Mouse (Mus musculus) MEL (cell line): Measurements from ENCODE around the gene Mier2. TPM values are rescaled to one million over a fixed set of nuclear protein-coding genes. Genes with fewer than 3 reads are reported as not detected.

Experiments
- DNase-seq: peaks from one replicate; pipeline ENCODE4 v3.0.0; 2011; ENCODE audit warnings: low read depth, low spot score
- H3K27ac ChIP-seq: 2 replicates; pipeline ENCODE4 v1.5.1; 2012; ENCODE audit warnings: low read depth, mild to moderate bottlenecking, control low read depth, low read length, moderate library complexity; ENCODE audit not compliant: control insufficient read depth
- H3K27me3 ChIP-seq, 2 experiments: fragments of 150-350 bp in 1 of 2; sonication (generic) in 1 of 2; 2 replicates each; pipeline ENCODE4 v1.6.1; 2012; ENCODE audit warnings: low read length in 2 of 2, mild to moderate bottlenecking in 2 of 2, improper control_type of control experiment in 1 of 2, moderate library complexity in 1 of 2; ENCODE audit not compliant: insufficient read depth in 2 of 2, control insufficient read depth in 1 of 2
- H3K36me3 ChIP-seq, 2 experiments: 2 replicates each; pipeline ENCODE4 v1.6.1; 2012 to 2014; ENCODE audit warnings: low read length in 2 of 2, improper control_type of control experiment in 1 of 2, inconsistent platforms in 1 of 2, mild to moderate bottlenecking in 1 of 2; ENCODE audit not compliant: insufficient read depth in 2 of 2, control insufficient read depth in 1 of 2
- H3K4me1 ChIP-seq, 2 experiments: fragments of 150-350 bp in 1 of 2; sonication (generic) in 1 of 2; 2 replicates each; pipeline ENCODE4 v1.6.1; 2012; ENCODE audit warnings: low read length in 2 of 2, improper control_type of control experiment in 1 of 2, mild to moderate bottlenecking in 1 of 2; ENCODE audit not compliant: insufficient read depth in 2 of 2, control insufficient read depth in 1 of 2
- H3K4me3 ChIP-seq, 2 experiments: fragments of 150-350 bp in 1 of 2; sonication (generic) in 1 of 2; 2 replicates each; pipeline ENCODE4 v1.5.1; 2012; ENCODE audit warnings: low read depth in 2 of 2, low read length in 2 of 2, mild to moderate bottlenecking in 2 of 2, moderate library complexity in 2 of 2, control low read depth in 1 of 2, improper control_type of control experiment in 1 of 2; ENCODE audit not compliant: control insufficient read depth in 1 of 2, insufficient read depth in 1 of 2
- H3K79me2 ChIP-seq: 2 replicates; pipeline ENCODE4 v1.6.1; 2012; ENCODE audit warnings: mild to moderate bottlenecking, low read length, moderate library complexity; ENCODE audit not compliant: control insufficient read depth, poor library complexity, insufficient read depth
- H3K9ac ChIP-seq: 2 replicates; pipeline ENCODE4 v1.6.1; 2012; ENCODE audit warnings: low read depth, mild to moderate bottlenecking, control low read depth, low read length, moderate library complexity; ENCODE audit not compliant: control insufficient read depth, poor library complexity, severe bottlenecking
- H3K9me3 ChIP-seq: fragments of 150-350 bp; sonication (generic); replicated peaks from 2 replicates; pipeline ENCODE4 v1.6.1; 2012; ENCODE audit warnings: mild to moderate bottlenecking, low read length, improper control_type of control experiment, moderate library complexity; ENCODE audit not compliant: insufficient read depth
- BHLHE40 ChIP-seq: IDR thresholded peaks from 2 replicates; pipeline ENCODE4 v1.6.1; 2012; ENCODE audit warnings: low read depth, mild to moderate bottlenecking, inconsistent platforms, low read length, improper control_type of control experiment, borderline replicate concordance
- CTCF ChIP-seq, 3 experiments: IDR thresholded peaks in 2 of 3; conservative IDR thresholded peaks in 1 of 3; 2 replicates each; pipeline ENCODE4 v1.5.1; 2011 to 2012; ENCODE audit warnings: low read length in 3 of 3, low read depth in 2 of 3, mild to moderate bottlenecking in 2 of 3, improper control_type of control experiment in 1 of 3, inconsistent platforms in 1 of 3, mixed read lengths in 1 of 3, moderate library complexity in 1 of 3; ENCODE audit not compliant: control insufficient read depth in 1 of 3, insufficient read depth in 1 of 3, poor library complexity in 1 of 3, severe bottlenecking in 1 of 3
- E2F4 ChIP-seq: IDR thresholded peaks from 2 replicates; pipeline ENCODE4 v1.6.1; 2011; ENCODE audit warnings: low read depth, low read length, improper control_type of control experiment, borderline replicate concordance
- ETS1 ChIP-seq: IDR thresholded peaks from 2 replicates; pipeline ENCODE4 v1.6.1; 2012; ENCODE audit warnings: low read depth, mild to moderate bottlenecking, inconsistent platforms, low read length, improper control_type of control experiment, moderate library complexity
- GABPA ChIP-seq: IDR thresholded peaks from 2 replicates; pipeline ENCODE4 v1.6.1; 2012; ENCODE audit warnings: low read depth, mild to moderate bottlenecking, inconsistent platforms, low read length, improper control_type of control experiment, moderate library complexity
- HCFC1 ChIP-seq: IDR thresholded peaks from 2 replicates; pipeline ENCODE4 v1.6.1; 2012; ENCODE audit warnings: low read depth, mild to moderate bottlenecking, inconsistent platforms, low read length, improper control_type of control experiment, moderate library complexity
- KAT2A ChIP-seq: conservative IDR thresholded peaks from 2 replicates; pipeline ENCODE4 v1.6.1; 2012; ENCODE audit warnings: low read depth, low read length, improper control_type of control experiment, inconsistent platforms
- MAX ChIP-seq: IDR thresholded peaks from 2 replicates; pipeline ENCODE4 v1.6.1; 2011; ENCODE audit warnings: low read length, improper control_type of control experiment
- MAZ ChIP-seq: IDR thresholded peaks from 2 replicates; pipeline ENCODE4 v1.6.1; 2012; ENCODE audit warnings: low read depth, mild to moderate bottlenecking, inconsistent platforms, low read length, improper control_type of control experiment
- MEF2A ChIP-seq: IDR thresholded peaks from 2 replicates; pipeline ENCODE4 v1.6.1; 2014; ENCODE audit warnings: low read depth, mild to moderate bottlenecking, inconsistent platforms, low read length, improper control_type of control experiment; ENCODE audit not compliant: poor library complexity, insufficient replicate concordance, severe bottlenecking; ENCODE audit errors: extremely low read depth
- NELFE ChIP-seq: IDR thresholded peaks from 2 replicates; pipeline ENCODE4 v1.6.1; 2011; ENCODE audit warnings: low read depth, low read length, improper control_type of control experiment
- POLR2AphosphoS5 ChIP-seq: IDR thresholded peaks from 2 replicates; pipeline ENCODE4 v1.6.1; 2012; ENCODE audit warnings: low read depth, borderline replicate concordance, mild to moderate bottlenecking, inconsistent platforms, low read length, moderate library complexity, mixed read lengths
- SMC3 ChIP-seq: IDR thresholded peaks from 2 replicates; pipeline ENCODE4 v1.6.1; 2011; ENCODE audit warnings: low read depth, low read length, improper control_type of control experiment
- TAL1 ChIP-seq: IDR thresholded peaks from 2 replicates; pipeline ENCODE4 v1.6.1; 2012; ENCODE audit warnings: mild to moderate bottlenecking, inconsistent platforms, low read length, moderate library complexity, mixed read lengths
- TCF12 ChIP-seq: IDR thresholded peaks from 2 replicates; pipeline ENCODE4 v1.6.1; 2014; ENCODE audit warnings: low read depth, mild to moderate bottlenecking, inconsistent platforms, low read length, improper control_type of control experiment, moderate library complexity
- USF1 ChIP-seq: IDR thresholded peaks from 2 replicates; pipeline ENCODE4 v1.6.1; 2014; ENCODE audit warnings: low read depth, mild to moderate bottlenecking, inconsistent platforms, low read length, improper control_type of control experiment, moderate library complexity
- USF2 ChIP-seq, 2 experiments: IDR thresholded peaks; 2 replicates each; pipeline ENCODE4 v1.6.1; 2011 to 2012; ENCODE audit warnings: improper control_type of control experiment in 2 of 2, low read length in 2 of 2, borderline replicate concordance in 1 of 2, inconsistent platforms in 1 of 2, low read depth in 1 of 2, mild to moderate bottlenecking in 1 of 2; ENCODE audit not compliant: insufficient read depth in 1 of 2
- ZC3H11A ChIP-seq: IDR thresholded peaks from 2 replicates; pipeline ENCODE4 v1.6.1; 2012; ENCODE audit warnings: low read depth, mild to moderate bottlenecking, inconsistent platforms, low read length, improper control_type of control experiment
- ZMIZ1 ChIP-seq: IDR thresholded peaks from 2 replicates; pipeline ENCODE4 v1.6.1; 2012; ENCODE audit warnings: low read depth, mild to moderate bottlenecking, inconsistent platforms, low read length, improper control_type of control experiment, moderate library complexity
- polyA plus RNA-seq, 2 experiments: library from polyadenylated mRNA; stranded (reverse) in 1 of 2; unstranded in 1 of 2; fragments of >175 nt in 1 of 2; fragments of >200 nt in 1 of 2; gene quantifications; 2 replicates each; pipeline versions ENCODE4 v1.2.1 to v1.2.4; 2012; ENCODE audit warnings: low replicate concordance in 2 of 2, low read depth in 1 of 2; ENCODE audit not compliant: insufficient read length in 2 of 2, insufficient read depth in 1 of 2, missing spikeins in 1 of 2
- total RNA-seq: library from RNA; depleted of rRNA; stranded (reverse); fragments of 300-350 nt; gene quantifications from 2 replicates; pipeline ENCODE4 v1.2.3, GENCODE M21; 2012

The Mier2 gene
- total and polyA plus RNA-seq, 3 experiments = 24.8 to 36.2 TPM; not detected in 1

- peaks cover 0 to 2% of the 10 kb centered on the region in 2 experiments; a peak in 1 of 4 replicates for H3K36me3 ChIP-seq
- TF ChIP-seq MEF2A (no peak), NELFE (no peak), KAT2A (no peak), TAL1 (no peak), E2F4 (no peak), POLR2AphosphoS5 (no peak), BHLHE40 (no peak), USF1 (no peak), MAX (no peak), CTCF (IDR thresholded peaks at IDR 0.05 in 2 of 3, conservative IDR thresholded peaks at IDR 0.05 in 1 of 3; ENCODE audit: control insufficient read depth in 1 of 3, insufficient read depth in 1 of 3, low read depth in 2 of 3, low read length in 3 of 3, poor library complexity in 1 of 3, severe bottlenecking in 1 of 3) (no peak), HCFC1 (no peak), USF2 (IDR thresholded peaks at IDR 0.05; ENCODE audit: borderline replicate concordance in 1 of 2, insufficient read depth in 1 of 2, low read depth in 1 of 2, low read length in 2 of 2) (no peak), SMC3 (no peak), ETS1 (no peak), GABPA (no peak), MAZ (no peak), ZMIZ1 (no peak), ZC3H11A (no peak)
- TF ChIP-seq, all 39 proteins: peak for 0
- no peak overlapping the region for H3K27ac ChIP-seq
- H3K79me2 ChIP-seq = peaks cover 18% of the 10 kb centered on the region
- no peaks in the 10 kb centered on the region for H3K27me3 ChIP-seq
- no peaks in the 10 kb centered on the region for H3K9me3 ChIP-seq
- peaks cover 0 to 7% of the 10 kb centered on the region in 2 experiments; a peak in 1 of 4 replicates for H3K4me1 ChIP-seq
- DNase-seq = no peak
- no peak overlapping the region for H3K4me3 ChIP-seq
- no peak overlapping the region for H3K9ac ChIP-seq
Observed at GRCm38 (mm10) chr10:79557496-79557895, 2.5 kb upstream of the Mier2 start.

DNA sequence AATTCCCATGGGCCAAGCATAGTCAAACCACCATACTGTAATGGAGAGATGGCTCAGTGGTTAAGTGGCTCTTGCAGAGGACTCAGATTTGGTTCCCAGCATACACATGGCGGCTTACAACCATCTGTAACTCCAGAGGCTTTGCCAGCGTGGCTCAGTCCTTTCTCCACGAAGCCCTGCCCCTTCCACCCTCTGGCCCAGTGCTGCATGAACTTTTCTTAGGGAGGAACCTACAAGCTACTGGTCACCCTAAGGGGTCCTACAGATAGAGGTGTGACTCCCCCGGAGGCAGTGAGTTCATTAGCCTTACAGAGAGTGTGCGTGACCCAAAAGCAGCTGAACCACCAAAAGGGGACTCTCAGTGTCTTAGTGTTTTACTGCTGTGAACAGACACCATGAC lies 2.0 kb upstream of the Mier2 start:
- Histone ChIP-seq H3K36me3 (peaks cover 0 to 2% of the 10 kb centered on the region in 2 experiments; a peak in 1 of 4 replicates), H3K79me2 (peaks cover 20% of the 10 kb centered on the region), H3K4me1 (peaks cover 0 to 7% of the 10 kb centered on the region in 2 experiments; a peak in 1 of 4 replicates), H3K27ac (no peak overlapping the region), H3K4me3 (no peak overlapping the region), H3K9ac (no peak overlapping the region), H3K27me3 (no peaks in the 10 kb centered on the region), H3K9me3 (no peaks in the 10 kb centered on the region)
- TF ChIP-seq TCF12 = no peak
- DNase-seq = no peak
